Mouse (Mus musculus): ENCODE measurements around the gene Kctd7.
A peak's percentile ranks its signal among the peaks of the same experiment; 100 is the strongest.

Gene Kctd7

DNA sequence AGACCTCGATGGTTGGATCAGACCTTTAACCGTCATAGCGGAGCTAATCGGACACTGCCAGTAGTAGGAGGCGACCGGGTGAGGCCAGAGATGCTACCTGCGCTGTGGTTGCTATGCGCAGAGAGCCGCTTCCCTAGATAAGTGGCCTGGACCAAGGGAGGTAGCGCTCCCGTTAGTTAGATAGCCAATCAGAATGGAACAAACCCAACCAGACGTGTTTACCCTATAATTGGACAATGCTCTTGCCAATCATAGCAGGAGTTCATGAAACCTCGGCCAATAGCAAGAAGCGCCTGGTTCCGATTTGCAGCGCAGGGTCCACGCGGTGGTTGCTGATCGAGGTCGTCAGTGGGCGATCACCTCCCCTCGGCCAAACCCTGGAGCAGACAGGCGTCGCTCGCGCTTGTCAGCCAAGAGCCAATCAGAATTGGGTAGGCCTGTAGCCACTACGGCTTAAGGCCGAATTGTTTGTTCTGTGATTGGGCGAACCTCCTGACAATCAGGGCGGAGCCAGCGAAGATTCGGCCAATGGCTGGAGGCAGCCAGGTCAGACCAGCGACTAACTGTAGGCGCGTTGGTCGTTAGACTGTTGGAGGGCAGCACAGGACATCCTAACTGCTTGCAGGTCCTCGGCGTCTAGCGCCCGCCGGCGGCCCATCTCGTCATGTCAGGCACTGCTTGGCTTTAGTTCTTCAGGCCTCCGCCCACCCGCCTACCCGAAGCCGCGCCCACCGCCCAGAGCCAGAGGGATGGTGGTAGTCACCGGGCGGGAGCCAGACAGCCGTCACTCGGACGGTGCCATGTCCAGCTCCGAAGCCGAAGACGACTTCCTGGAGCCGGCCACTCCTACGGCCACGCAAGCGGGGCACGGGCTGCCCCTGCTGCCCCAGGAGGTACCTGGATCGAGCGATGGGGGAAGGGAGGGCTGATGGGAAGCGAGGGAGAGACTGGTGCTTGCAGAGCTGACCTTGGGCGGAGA, at the start of gene Kctd7:
Kctd7 (plus strand) TSS at position 528 of the 979 bp plus-strand sequence.
- DNase-seq, result peak; percentile 96 to 97

- DNase-seq, result no peak
Observed at GRCm38 (mm10) chr5:130096754-130097153, 47.9 kb upstream of the Kctd7 start.

DNA sequence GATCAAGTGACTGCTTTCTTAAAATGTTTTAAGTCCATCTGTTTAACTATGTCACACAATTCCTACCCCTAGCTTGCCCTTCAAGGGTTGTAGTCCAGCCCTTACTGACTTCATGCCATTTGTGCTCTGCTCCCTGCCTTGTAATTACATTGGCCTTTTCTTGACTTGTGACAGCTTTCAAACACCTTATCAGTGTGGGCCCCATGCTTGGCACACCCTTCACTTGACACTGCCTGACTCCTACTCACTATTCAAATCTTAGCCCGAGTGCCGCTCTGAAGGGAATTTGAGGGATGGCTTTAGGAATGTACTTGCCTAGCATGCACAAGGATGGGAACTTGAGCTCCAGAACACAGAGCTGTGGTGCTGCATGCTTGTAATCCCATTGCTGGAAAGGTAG, 46.8 kb upstream of the Kctd7 start:
- DNase-seq, result no peak

DNA sequence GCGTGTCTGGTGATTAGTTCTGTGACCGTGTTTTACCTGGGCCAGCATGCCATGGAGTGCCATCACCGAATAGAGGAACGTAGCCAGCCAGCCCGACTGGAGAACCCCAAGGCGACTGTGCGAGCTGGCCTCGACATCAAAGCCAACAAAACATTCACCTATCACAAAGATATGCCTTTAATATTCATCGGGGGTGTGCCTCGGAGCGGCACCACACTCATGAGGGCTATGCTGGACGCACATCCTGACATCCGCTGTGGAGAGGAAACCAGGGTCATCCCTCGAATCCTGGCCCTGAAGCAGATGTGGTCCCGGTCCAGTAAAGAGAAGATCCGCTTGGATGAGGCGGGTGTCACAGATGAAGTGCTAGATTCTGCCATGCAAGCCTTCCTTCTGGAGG, 42.9 kb upstream of the Kctd7 start:
- DNase-seq, result no peak

- no peak for DNase-seq
Observed at GRCm38 (mm10) chr5:130109348-130109747, 35.3 kb upstream of the Kctd7 start.

DNA sequence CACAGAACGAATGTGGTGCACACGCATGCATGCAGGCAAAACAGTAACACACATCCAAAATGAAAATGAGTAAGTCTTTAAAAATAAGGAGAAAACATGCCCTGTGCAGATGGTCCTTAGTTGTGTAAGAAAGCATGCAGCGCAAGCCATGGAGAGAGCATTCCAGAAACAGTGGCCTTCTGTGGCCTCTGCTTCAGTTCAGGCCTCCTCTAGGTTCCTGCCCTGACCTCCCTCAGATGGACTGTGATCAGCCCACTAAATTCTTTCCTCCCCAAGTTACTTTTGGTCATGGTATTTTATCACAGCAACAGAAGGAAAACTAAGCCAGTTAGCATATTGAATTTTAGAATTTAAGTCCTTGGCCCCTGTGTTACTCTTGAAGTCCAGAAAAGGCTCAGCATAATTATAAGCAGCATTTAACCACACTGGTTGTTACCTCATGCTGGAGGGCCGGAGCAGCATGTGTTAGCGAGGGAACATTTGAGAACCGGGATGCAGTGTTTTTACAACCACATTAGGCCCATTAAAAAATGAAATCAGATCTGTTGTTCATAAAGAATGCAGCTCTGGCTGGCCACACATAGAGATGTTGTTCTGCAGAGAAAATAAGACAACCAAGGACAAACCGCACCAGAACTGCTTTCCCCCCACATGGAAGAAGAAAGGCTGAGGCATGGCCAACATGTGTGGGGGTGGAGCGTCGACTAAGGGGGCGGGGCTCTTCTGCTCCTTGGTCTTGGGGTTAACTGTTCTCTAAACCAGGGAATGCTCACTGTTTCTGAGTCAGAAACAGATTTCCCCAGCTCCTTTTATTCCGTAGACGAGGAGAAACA, 33.8 kb upstream of the Kctd7 start:
- no peak for DNase-seq

- DNase-seq, result no peak
Observed at GRCm38 (mm10) chr5:130112653-130113052, 32.0 kb upstream of the Kctd7 start.

- no peak for DNase-seq
Observed at GRCm38 (mm10) chr5:130116116-130116515, 28.5 kb upstream of the Kctd7 start.

GRCm38 (mm10) chr5:130116857-130117256, 27.8 kb upstream of the Kctd7 start:
- DNase-seq, result no peak

GRCm38 (mm10) chr5:130117932-130118331, 26.7 kb upstream of the Kctd7 start:
- DNase-seq, result no peak

- no peak for DNase-seq
Observed at GRCm38 (mm10) chr5:130119236-130119635, 25.4 kb upstream of the Kctd7 start.

GRCm38 (mm10) chr5:130120070-130120736, 24.5 kb upstream of the Kctd7 start:
- no peak for DNase-seq

- DNase-seq, result no peak
Observed at GRCm38 (mm10) chr5:130120904-130121303, 23.8 kb upstream of the Kctd7 start.

DNA sequence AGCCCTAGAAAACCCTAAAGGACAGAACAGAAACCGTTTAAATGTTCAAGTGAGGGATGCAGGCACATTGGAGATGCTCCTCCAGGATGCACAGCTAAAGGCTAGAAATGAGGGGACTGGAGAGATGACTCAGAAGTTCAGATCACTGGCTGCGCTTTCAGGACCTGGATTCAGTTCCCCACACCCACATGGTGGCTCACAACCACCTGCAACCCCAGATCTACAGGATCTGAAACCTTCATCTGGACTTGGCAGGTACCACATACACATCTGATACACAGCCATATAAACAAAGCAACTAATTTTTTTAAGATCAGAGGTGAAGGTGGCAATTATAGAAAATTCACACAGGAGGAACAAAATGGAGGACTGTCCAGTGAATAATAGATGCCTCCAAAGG, 22.3 kb upstream of the Kctd7 start:
- DNase-seq, result no peak

DNA sequence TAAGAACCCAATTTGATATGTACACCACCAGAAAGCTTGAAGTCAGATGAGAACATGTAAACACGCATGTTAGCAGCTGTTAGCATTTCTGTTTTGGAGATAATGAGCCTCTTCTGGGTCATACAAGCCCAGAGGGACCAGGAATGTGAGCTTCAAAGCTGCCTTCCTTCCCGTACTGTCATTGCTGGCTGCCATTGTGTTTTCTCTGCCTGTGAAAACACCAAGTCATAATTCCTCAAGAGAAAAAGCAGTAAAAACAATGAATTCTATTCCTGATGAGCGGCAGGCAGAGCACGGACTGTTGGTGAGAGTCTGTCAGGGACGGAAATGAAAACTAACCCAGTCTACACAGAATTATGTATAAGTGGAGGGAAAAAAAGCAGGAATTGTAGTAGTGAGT, 20.4 kb upstream of the Kctd7 start:
- no peak for DNase-seq

GRCm38 (mm10) chr5:130128686-130129523, 15.8 kb upstream of the Kctd7 start:
- no peak for DNase-seq

GRCm38 (mm10) chr5:130129524-130129793, 15.2 kb upstream of the Kctd7 start:
- DNase-seq, result no peak

GRCm38 (mm10) chr5:130136597-130136996, 8.1 kb upstream of the Kctd7 start:
- no peak for DNase-seq

DNA sequence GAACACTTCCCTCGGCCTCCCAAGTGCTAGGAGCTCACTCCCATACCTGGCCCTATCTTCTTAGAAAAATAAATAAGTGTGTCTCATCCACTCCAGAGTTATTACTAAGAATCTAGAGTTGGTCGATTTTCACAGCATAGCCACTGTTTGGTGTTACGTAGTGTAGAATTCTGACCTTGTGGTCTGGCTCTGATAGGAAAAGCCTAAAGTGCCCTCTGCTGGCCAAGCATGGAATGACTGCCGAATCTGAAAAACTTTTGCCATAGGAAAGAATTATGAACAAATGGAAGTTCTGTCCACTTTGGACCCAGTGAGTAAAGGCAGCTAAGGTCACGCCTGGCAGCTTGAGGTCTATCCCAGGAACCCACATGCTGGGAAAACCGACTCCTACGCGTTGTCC, 5.3 kb upstream of the Kctd7 start:
- peak; percentile 79 to 89 for DNase-seq

DNA sequence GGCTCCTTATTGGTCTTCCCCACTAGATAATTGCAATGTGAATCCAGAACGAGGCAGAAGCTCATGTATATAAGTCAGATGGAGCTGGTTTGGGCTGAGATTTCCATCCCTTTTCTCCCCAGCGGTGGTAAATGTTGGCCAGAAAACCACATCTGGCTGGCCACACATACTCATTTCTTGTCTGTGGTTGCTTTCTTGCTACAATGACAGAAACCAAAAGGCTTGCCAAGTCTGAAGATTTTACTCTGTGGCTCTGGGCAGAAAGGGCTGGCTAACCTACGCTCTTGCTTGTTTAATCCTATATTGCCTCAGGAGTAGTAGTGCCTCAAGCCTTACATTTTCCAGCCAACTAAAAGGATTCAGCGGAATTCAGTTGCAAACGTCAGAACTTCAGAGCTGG, 3.5 kb upstream of the Kctd7 start:
- no peak for DNase-seq

- DNase-seq, result no peak
Observed at GRCm38 (mm10) chr5:130142041-130142440, 2.6 kb upstream of the Kctd7 start.

- no peak for DNase-seq
Observed at GRCm38 (mm10) chr5:130143101-130143500, 1.6 kb upstream of the Kctd7 start.

DNA sequence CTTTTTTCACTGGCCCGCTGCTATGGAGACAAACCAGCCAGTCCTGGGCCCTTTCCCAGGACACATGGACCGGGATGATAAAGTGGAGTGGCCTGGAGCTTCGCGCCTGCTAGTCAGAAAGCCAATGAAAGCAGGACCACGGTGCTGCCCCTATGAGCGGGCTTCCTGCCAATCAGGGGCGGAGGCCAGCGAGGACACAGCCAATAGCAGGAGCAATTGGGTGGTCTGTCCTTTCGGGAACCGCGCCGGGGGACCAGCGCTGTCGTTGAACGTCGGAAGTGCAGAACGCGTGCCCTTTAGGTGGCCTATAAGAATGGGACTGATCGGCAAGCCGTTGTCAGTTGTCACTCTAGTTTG, 706 bp upstream of the Kctd7 start:
- DNase-seq, result peak in 1 of 2 experiments; percentile 77
